Mouse (Mus musculus) cerebellum, adult 2 months (tissue): Measurements from ENCODE around the gene Wwox.

Experiments
- CTCF ChIP-seq: fragments of 200-500 bp; IDR thresholded peaks from 2 replicates; pipeline ENCODE4 v1.5.1; 2011; ENCODE audit warnings: low read depth, mild to moderate bottlenecking, control low read depth, low read length, moderate library complexity, borderline replicate concordance; ENCODE audit not compliant: insufficient read depth
- POLR2A ChIP-seq: fragments of 200-500 bp; IDR thresholded peaks from 2 replicates; pipeline ENCODE4 v1.6.1; 2011; ENCODE audit warnings: low read length, control low read depth, borderline replicate concordance; ENCODE audit not compliant: insufficient read depth

GRCm38 (mm10) chr8:114510226-114510625, 70.8 kb downstream of the Wwox start:
- TF ChIP-seq CTCF (no peak), POLR2A (no peak)
